Mouse (Mus musculus) myocyte (in vitro differentiated cells): ENCODE data around the gene Timp3. TPM values are rescaled to one million over a fixed set of nuclear protein-coding genes. Genes with fewer than 3 reads are reported as not detected.
A peak's percentile ranks its signal among the peaks of the same experiment; 100 is the strongest.

Source experiments
- H3K27me3 ChIP-seq: one replicate; pipeline ENCODE4 v1.6.1; 2011; ENCODE audit not compliant: control insufficient read depth, insufficient read depth, insufficient read length
- H3K36me3 ChIP-seq: one replicate; pipeline ENCODE4 v1.6.1; 2011; ENCODE audit not compliant: control insufficient read depth, insufficient read depth
- H3K4me2 ChIP-seq: one replicate; pipeline ENCODE4 v1.6.1; 2011; ENCODE audit warnings: low read depth, control low read depth
- H3K4me3 ChIP-seq: one replicate; pipeline ENCODE4 v1.5.1; 2011; ENCODE audit warnings: mild to moderate bottlenecking, control low read depth, moderate library complexity
- H3K79me2 ChIP-seq: one replicate; pipeline ENCODE4 v1.6.1; 2011; ENCODE audit not compliant: control insufficient read depth, insufficient read depth
- H3ac ChIP-seq: one replicate; pipeline ENCODE4 v1.6.1; 2011; ENCODE audit not compliant: control insufficient read depth, insufficient read length
- CEBPB ChIP-seq: IDR thresholded peaks from 2 replicates; pipeline ENCODE4 v1.6.1; 2011; ENCODE audit warnings: mild to moderate bottlenecking, moderate library complexity; ENCODE audit not compliant: poor library complexity, insufficient read depth, severe bottlenecking
- E2F4 ChIP-seq: IDR thresholded peaks from one replicate; pipeline ENCODE4 v1.6.1; 2011; ENCODE audit warnings: mild to moderate bottlenecking, control low read depth, moderate library complexity; ENCODE audit not compliant: insufficient read depth
- MAX ChIP-seq: IDR thresholded peaks from one replicate; pipeline ENCODE4 v1.6.1; 2011; ENCODE audit warnings: low read depth, mild to moderate bottlenecking, control low read depth
- MYOD1 ChIP-seq, 3 experiments: IDR thresholded peaks; one replicate each; pipeline ENCODE4 v1.6.1; 2011; ENCODE audit warnings: control low read depth in 2 of 3, low read depth in 2 of 3, mild to moderate bottlenecking in 2 of 3, moderate library complexity in 1 of 3; ENCODE audit not compliant: insufficient read length in 2 of 3, control insufficient read depth in 1 of 3
- MYOG ChIP-seq, 3 experiments: IDR thresholded peaks; one replicate each; pipeline ENCODE4 v1.6.1; 2011; ENCODE audit warnings: control low read depth in 2 of 3, low read depth in 2 of 3, mild to moderate bottlenecking in 2 of 3; ENCODE audit not compliant: insufficient read length in 2 of 3, control insufficient read depth in 1 of 3, insufficient read depth in 1 of 3
- POLR2A ChIP-seq: IDR thresholded peaks from one replicate; pipeline ENCODE4 v1.6.1; 2011; ENCODE audit warnings: low read depth, mild to moderate bottlenecking, control low read depth, moderate library complexity; ENCODE audit not compliant: insufficient read length
- POLR2AphosphoS2 ChIP-seq: IDR thresholded peaks from one replicate; pipeline ENCODE4 v1.6.1; 2011; ENCODE audit warnings: low read depth, control low read depth; ENCODE audit not compliant: insufficient read length
- REST ChIP-seq: IDR thresholded peaks from one replicate; pipeline ENCODE4 v1.6.1; 2011; ENCODE audit warnings: mild to moderate bottlenecking, control low read depth, moderate library complexity; ENCODE audit not compliant: insufficient read depth, insufficient read length
- SRF ChIP-seq: IDR thresholded peaks from one replicate; pipeline ENCODE4 v1.6.1; 2011; ENCODE audit warnings: low read depth; ENCODE audit not compliant: control insufficient read depth, insufficient read length
- TCF12 ChIP-seq: IDR thresholded peaks from one replicate; pipeline ENCODE4 v1.6.1; 2011; ENCODE audit warnings: mild to moderate bottlenecking, control low read depth; ENCODE audit not compliant: poor library complexity, insufficient read depth, severe bottlenecking
- TCF3 ChIP-seq: IDR thresholded peaks from one replicate; pipeline ENCODE4 v1.6.1; 2011; ENCODE audit warnings: low read depth, control low read depth; ENCODE audit not compliant: insufficient read length
- USF1 ChIP-seq: IDR thresholded peaks from one replicate; pipeline ENCODE4 v1.6.1; 2011; ENCODE audit warnings: low read depth, mild to moderate bottlenecking, control low read depth, moderate library complexity
- polyA plus RNA-seq: library from polyadenylated mRNA; unstranded; fragments of >200 nt; fragmentation: generic; extraction: Trizol; gene quantifications from one replicate; pipeline ENCODE4 v1.2.1, GENCODE M21; 2012; ENCODE audit warnings: missing spikeins

Timp3 gene
- polyA plus RNA-seq, result 18.7 TPM

- no peaks in the 10 kb centered on the region for H3K27me3 ChIP-seq
- peaks cover 45% of the 10 kb centered on the region for H3K79me2 ChIP-seq
- H3K4me2 ChIP-seq, result peak within 1 kb of the TSS; percentile 98
- peak within 1 kb of the TSS; percentile 41 for H3ac ChIP-seq
- TF ChIP-seq TCF12 (no peak), MYOD1 (IDR thresholded peaks at IDR 0.05; ENCODE audit: control insufficient read depth in 1 of 3, insufficient read length in 2 of 3, low read depth in 2 of 3) (no peak), REST (no peak), MYOG (IDR thresholded peaks at IDR 0.05; ENCODE audit: control insufficient read depth in 1 of 3, insufficient read depth in 1 of 3, insufficient read length in 2 of 3, low read depth in 2 of 3) (no peak), SRF (peak; percentile 80), USF1 (no peak), POLR2A (peak; percentile 85), POLR2AphosphoS2 (peak; percentile 78), E2F4 (no peak), TCF3 (no peak), MAX (no peak), CEBPB (no peak)
- H3K36me3 ChIP-seq, result no peaks in the 10 kb centered on the region
- H3K4me3 ChIP-seq, result peak within 1 kb of the TSS; percentile 87
Measured at GRCm38 (mm10) chr10:86300293-86301116, at the start of gene Timp3. Timp3 (plus strand) TSS chr10:86300372.

- Histone ChIP-seq H3K36me3 (no peaks in the 10 kb centered on the region), H3ac (no peak overlapping the region), H3K79me2 (no peaks in the 10 kb centered on the region), H3K4me2 (no peak overlapping the region), H3K27me3 (no peaks in the 10 kb centered on the region), H3K4me3 (no peak overlapping the region)
- no peak for TF ChIP-seq TCF12
- no peak for TF ChIP-seq CEBPB
- no peak for TF ChIP-seq MYOG (IDR thresholded peaks at IDR 0.05; ENCODE audit: control insufficient read depth in 1 of 3, insufficient read depth in 1 of 3, insufficient read length in 2 of 3, low read depth in 2 of 3)
- TF ChIP-seq TCF3, result no peak
- no peak for TF ChIP-seq POLR2AphosphoS2
- no peak for TF ChIP-seq E2F4
- no peak for TF ChIP-seq MYOD1 (IDR thresholded peaks at IDR 0.05; ENCODE audit: control insufficient read depth in 1 of 3, insufficient read length in 2 of 3, low read depth in 2 of 3)
- no peak for TF ChIP-seq POLR2A
- TF ChIP-seq REST, result no peak
- no peak for TF ChIP-seq MAX
- no peak for TF ChIP-seq USF1
- TF ChIP-seq SRF, result no peak
Measured at GRCm38 (mm10) chr10:86256221-86256620, 44.0 kb upstream of the Timp3 start.

- no peaks in the 10 kb centered on the region for H3K79me2 ChIP-seq
- no peak overlapping the region for H3K4me2 ChIP-seq
- no peak overlapping the region for H3K4me3 ChIP-seq
- no peak for TF ChIP-seq E2F4
- no peak for TF ChIP-seq POLR2A
- no peak for TF ChIP-seq MYOG (IDR thresholded peaks at IDR 0.05; ENCODE audit: control insufficient read depth in 1 of 3, insufficient read depth in 1 of 3, insufficient read length in 2 of 3, low read depth in 2 of 3)
- TF ChIP-seq POLR2AphosphoS2, result no peak
- TF ChIP-seq TCF12, result no peak
- no peak for TF ChIP-seq USF1
- TF ChIP-seq SRF, result no peak
- TF ChIP-seq REST, result no peak
- TF ChIP-seq TCF3, result no peak
- TF ChIP-seq CEBPB, result no peak
- TF ChIP-seq MAX, result no peak
- no peak for TF ChIP-seq MYOD1 (IDR thresholded peaks at IDR 0.05; ENCODE audit: control insufficient read depth in 1 of 3, insufficient read length in 2 of 3, low read depth in 2 of 3)
- H3ac ChIP-seq, result no peak overlapping the region
- H3K27me3 ChIP-seq, result no peaks in the 10 kb centered on the region
- H3K36me3 ChIP-seq, result no peaks in the 10 kb centered on the region
Measured at GRCm38 (mm10) chr10:86257045-86257444, 43.1 kb upstream of the Timp3 start.

- TF ChIP-seq MYOD1 (IDR thresholded peaks at IDR 0.05; ENCODE audit: control insufficient read depth in 1 of 3, insufficient read length in 2 of 3, low read depth in 2 of 3), result no peak
- no peak for TF ChIP-seq E2F4
- no peak for TF ChIP-seq CEBPB
- no peak for TF ChIP-seq TCF12
- TF ChIP-seq MYOG (IDR thresholded peaks at IDR 0.05; ENCODE audit: control insufficient read depth in 1 of 3, insufficient read depth in 1 of 3, insufficient read length in 2 of 3, low read depth in 2 of 3), result no peak
- TF ChIP-seq MAX, result no peak
- TF ChIP-seq POLR2A, result no peak
- TF ChIP-seq REST, result no peak
- TF ChIP-seq TCF3, result no peak
- TF ChIP-seq USF1, result no peak
- no peak for TF ChIP-seq SRF
- no peak for TF ChIP-seq POLR2AphosphoS2
- H3K36me3 ChIP-seq, result no peaks in the 10 kb centered on the region
- H3K27me3 ChIP-seq, result no peaks in the 10 kb centered on the region
- H3K79me2 ChIP-seq, result no peaks in the 10 kb centered on the region
- no peak overlapping the region for H3K4me2 ChIP-seq
- H3K4me3 ChIP-seq, result no peak overlapping the region
- H3ac ChIP-seq, result no peak overlapping the region
Measured at GRCm38 (mm10) chr10:86258046-86258445, 42.1 kb upstream of the Timp3 start.
